Mouse (Mus musculus) cortical plate, adult 2 months (tissue): ENCODE measurements around the gene Rhbdf1. TPM values are rescaled to one million over a fixed set of nuclear protein-coding genes. Genes with fewer than 3 reads are reported as not detected.

Source experiments
- H3K27ac ChIP-seq: fragments of 200-500 bp; 2 replicates; pipeline ENCODE4 v1.5.1; 2012; ENCODE audit warnings: low read length, control low read depth, inconsistent platforms; ENCODE audit not compliant: insufficient read depth
- H3K4me1 ChIP-seq: fragments of 200-500 bp; 2 replicates; pipeline ENCODE4 v1.6.1; 2011; ENCODE audit warnings: low read length; ENCODE audit not compliant: control insufficient read depth, insufficient read depth
- H3K4me3 ChIP-seq: fragments of 200-500 bp; 2 replicates; pipeline ENCODE4 v1.5.1; 2011; ENCODE audit warnings: mild to moderate bottlenecking, low read length, control low read depth; ENCODE audit not compliant: insufficient read depth
- CTCF ChIP-seq: fragments of 200-500 bp; IDR thresholded peaks from 2 replicates; pipeline ENCODE4 v1.5.1; 2011; ENCODE audit warnings: mild to moderate bottlenecking, control low read depth, low read length; ENCODE audit not compliant: insufficient read depth; ENCODE audit errors: extremely low read depth
- POLR2A ChIP-seq: fragments of 200-500 bp; IDR thresholded peaks from 2 replicates; pipeline ENCODE4 v1.6.1; 2011; ENCODE audit warnings: mild to moderate bottlenecking, low read length, control low read depth; ENCODE audit not compliant: insufficient read depth; ENCODE audit errors: extremely low read depth
- polyA plus RNA-seq: library from polyadenylated mRNA; depleted of rRNA; stranded (reverse); fragments of >200 nt; gene quantifications from 2 replicates; pipeline ENCODE4 v1.2.3, GENCODE M21; 2012; rRNA removed

Gene Rhbdf1
- 25.6 and 26.9 TPM in 2 replicates for polyA plus RNA-seq

DNA sequence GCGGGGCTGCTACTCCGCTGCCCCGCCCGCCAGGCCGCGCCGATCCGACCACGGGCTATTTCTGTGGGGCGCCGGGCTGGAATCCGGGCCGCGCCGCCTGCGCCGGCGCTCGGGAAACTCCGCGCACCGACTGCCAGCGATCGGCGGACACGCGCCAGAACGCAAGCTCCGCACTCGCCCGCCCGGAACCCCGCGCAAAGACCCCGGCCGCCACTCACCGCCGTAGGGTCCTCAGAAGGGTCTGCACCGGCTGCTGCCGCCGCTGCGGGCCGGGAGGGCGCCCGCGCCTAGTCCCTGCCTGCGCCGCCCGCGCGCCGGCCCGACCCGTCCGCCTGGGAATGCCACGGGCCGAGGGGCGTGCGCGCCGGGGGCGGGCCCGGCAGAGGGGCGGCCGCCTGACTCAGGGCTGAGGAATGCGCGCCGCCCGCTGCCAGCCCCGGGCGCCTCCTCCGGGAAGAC lies at the start of gene Rhbdf1:
Gene Rhbdf1 (minus strand): TSS at position 350 of the 459 bp plus-strand sequence.
- TF ChIP-seq POLR2A (no peak), CTCF (no peak)
- Histone ChIP-seq H3K4me1 (peaks cover 5% of the 10 kb centered on the region), H3K27ac (peak within 1 kb of the TSS; percentile 66), H3K4me3 (peak within 1 kb of the TSS; percentile 41)

DNA sequence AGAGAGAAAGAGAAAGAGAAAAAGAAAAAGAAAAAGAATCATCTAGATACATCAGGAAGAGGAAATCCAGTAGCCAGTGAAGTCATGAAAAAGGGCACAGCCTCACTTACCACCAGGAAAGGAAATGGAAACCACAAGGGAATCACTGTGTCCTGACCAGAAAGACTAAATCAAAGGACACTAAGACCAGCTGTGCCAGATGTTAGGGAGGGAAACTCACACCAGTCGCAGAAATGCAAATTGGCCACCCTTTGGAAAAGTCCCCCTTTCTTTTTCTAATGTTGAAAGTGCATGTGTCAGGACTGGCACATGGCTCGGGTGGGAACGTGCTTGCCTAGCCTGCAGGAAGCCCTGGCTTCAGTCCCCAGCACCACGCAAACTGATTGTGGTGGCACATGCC lies 49.1 kb upstream of the Rhbdf1 start:
- Histone ChIP-seq H3K4me1 (no peaks in the 10 kb centered on the region), H3K4me3 (no peak overlapping the region), H3K27ac (no peak overlapping the region)
- TF ChIP-seq POLR2A = no peak
- no peak for TF ChIP-seq CTCF

DNA sequence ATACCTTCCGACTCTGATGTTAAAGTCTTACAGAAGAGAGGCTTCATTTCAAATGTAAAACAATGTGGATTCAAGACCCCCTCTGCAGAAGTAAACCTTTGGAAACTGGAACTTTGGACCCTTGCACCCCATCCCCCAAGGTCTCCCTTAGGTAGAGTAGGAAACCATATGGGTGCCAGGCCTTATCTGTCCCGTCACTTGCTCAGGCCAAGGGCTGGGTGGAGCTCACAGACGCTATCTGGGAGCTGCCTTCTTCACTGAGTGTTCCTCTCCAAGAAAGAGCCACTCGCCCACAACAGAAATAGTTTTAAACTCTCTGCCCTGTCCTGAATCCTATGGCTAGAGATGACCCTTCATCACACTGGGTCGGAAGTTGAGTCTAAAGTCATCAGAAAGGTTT lies 46.9 kb upstream of the Rhbdf1 start:
- TF ChIP-seq CTCF (no peak), POLR2A (no peak)
- Histone ChIP-seq H3K27ac (no peak overlapping the region), H3K4me1 (no peaks in the 10 kb centered on the region), H3K4me3 (no peak overlapping the region)

DNA sequence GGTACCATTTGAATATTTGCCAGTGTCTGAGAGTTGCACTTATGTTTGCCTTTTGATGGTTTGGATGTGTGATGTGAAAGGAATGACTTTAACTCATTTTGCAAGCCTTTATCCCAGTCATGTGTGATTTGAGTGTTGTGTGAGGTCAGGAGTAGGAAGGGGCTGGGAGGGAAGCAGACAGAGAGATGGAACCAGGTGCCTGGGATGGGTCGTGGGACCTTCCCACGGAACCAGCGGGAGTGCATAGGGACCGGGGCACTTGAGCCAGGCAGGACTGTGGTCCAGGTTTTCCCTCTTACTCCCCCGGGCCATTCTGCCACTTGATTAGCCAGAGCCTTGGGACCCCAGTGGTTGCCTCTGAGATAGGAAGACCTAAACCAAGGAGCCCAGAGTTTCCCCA lies 45.9 kb upstream of the Rhbdf1 start:
- Histone ChIP-seq H3K4me3 (no peak overlapping the region), H3K4me1 (no peaks in the 10 kb centered on the region), H3K27ac (no peak overlapping the region)
- no peak for TF ChIP-seq CTCF
- no peak for TF ChIP-seq POLR2A

DNA sequence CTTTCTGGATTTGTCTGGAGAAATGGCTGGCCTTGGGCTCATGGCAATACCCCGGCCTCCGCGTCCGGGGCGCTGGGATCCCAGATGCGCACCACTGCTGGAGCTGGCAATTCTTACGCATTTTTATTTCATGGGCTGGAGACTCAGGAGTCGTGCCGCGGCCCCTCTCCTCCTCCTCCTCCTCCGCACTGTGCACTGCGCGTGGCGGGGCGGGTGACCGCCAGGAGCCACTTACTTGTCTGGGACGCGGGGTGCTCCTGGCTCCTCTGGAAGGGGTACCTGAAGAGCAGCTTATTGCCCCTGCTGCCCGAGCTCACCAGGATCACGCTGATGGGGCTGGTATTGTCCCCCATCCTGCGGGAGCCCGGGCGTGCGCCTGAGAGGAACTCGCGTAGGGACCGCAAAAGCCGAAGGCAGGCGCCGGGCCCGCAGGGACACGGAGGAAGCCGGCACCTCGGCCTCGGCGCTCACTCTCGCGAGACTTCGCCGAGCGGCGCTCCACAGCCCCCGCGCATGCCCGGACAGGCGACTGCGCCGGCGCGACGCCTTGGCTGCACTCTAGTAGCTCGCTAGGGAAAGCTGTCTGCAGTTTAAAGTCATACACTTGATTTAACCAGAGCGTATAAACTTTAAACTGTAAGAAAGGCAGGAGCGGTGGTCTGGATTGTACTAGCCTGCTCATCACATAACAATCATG lies 45.2 kb upstream of the Rhbdf1 start, which contains the start of gene Nprl3:
Gene Nprl3 (minus strand): TSS at position 520 of the 697 bp plus-strand sequence.
- TF ChIP-seq POLR2A (peak; percentile 89), CTCF (no peak)
- peak within 1 kb of the TSS; percentile 70 for H3K4me3 ChIP-seq
- no peaks in the 10 kb centered on the region for H3K4me1 ChIP-seq
- peak within 1 kb of the TSS; percentile 98 for H3K27ac ChIP-seq

DNA sequence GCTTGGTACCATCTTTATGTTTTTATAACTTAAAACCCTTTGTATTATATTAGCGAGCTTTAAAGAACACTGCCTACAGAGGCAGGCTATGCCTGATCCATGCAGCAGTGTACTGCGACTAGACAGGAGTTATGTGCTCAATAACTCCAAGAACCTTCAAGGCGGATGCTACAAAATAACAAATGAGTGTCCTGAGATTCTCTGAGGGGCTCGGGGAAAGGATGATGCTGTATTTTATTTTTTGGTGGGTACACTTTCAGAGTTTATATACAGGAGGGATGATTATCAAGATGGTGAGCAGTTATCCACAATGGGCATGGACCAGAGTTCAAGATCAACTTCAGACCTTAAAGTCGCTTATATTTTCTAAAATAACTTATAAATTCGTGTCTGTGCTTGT lies 44.7 kb upstream of the Rhbdf1 start:
- Histone ChIP-seq H3K4me1 (no peaks in the 10 kb centered on the region; the same call in 1 of the 2 replicates), H3K4me3 (peak overlapping the region; percentile 70), H3K27ac (peak overlapping the region; percentile 98)
- no peak for TF ChIP-seq CTCF
- TF ChIP-seq POLR2A = no peak

DNA sequence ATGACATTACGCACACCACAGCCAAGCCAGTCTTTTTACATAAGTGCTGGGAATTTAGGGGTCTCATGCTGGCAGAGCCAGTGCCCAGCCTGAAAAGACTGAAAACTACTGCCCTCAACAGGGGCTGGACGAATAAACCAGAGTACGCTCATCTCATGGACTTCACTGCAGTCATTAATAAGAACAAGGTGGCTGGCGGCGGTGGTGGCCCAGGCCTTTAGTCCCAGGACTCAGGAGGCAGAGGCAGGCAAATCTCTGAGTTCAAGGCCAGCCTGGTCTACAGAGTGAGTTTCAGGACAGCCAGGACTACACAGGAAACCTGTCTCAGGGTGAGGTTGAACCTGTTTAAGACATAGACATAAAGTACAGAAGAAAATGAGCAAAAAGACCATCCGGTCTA lies 44.1 kb upstream of the Rhbdf1 start:
- Histone ChIP-seq H3K4me1 (no peaks in the 10 kb centered on the region; the same call in 1 of the 2 replicates), H3K4me3 (no peak overlapping the region; the same call in 1 of the 2 replicates), H3K27ac (no peak overlapping the region)
- TF ChIP-seq POLR2A (no peak), CTCF (no peak)

DNA sequence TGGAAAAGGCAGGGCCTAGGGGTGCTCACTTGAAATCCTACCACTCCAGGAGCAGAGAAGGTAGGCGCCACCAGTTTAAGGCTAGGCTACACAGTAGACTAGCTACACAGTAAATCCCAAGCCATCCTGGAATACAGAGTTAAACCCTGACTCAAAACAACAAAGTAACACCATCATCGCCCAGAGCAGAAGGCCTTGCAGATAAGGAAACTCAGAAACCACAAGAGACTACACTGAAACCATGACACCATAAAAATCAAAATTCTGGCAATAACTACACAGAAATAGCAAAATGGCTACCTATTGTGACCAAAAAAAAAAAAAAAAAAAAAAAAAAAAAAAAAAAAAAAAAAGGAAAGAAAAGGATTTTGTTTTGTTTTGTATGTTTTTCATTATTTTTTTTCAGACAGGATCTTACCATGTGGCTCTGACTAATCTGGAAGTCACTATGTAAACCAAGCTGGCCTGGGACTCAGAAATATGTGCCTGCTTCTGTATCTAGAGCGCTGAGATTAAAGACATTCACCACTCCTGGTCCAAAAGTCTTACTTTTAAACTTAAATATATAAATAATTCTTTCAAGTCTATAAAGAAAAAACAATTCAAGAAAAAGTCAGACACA lies 43.1 kb upstream of the Rhbdf1 start:
- no peak for TF ChIP-seq CTCF
- TF ChIP-seq POLR2A = no peak
- H3K27ac ChIP-seq = no peak overlapping the region
- H3K4me1 ChIP-seq = no peaks in the 10 kb centered on the region; the same call in 1 of the 2 replicates
- H3K4me3 ChIP-seq = no peak overlapping the region

DNA sequence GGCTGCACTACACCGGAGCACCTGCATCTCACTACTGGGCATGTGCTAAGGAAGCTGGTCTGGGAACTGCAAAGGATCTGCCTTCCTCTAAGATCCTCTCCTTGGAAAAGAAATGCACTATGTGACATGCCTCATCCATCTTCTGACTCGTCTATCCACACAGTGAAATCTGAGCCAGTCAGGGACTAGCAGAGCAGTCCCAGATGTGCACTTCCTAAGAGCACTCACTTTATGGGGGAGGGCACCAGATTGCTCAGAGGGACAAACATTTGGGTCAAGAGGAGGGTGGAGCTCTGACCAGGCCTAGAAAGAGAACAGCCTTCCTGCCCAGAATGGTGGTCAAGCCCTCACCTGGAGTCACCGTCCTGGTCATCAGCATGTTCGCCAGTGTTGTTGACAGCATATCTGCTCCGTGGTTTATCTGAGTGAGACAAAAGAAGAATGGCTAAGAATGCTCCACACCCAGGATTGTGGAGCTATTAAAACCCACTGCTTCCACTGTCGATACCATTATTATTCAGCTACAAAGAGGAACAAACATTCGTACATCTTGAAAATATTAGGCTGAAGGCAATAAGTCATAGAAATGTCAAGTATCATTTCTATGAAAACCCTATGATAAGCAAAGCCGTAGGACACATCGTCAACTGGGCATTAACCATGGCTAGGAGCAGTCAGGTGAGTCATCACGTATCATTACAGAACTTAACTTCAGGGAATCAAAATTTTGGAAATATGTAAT lies 40.7 kb upstream of the Rhbdf1 start:
- no peak overlapping the region for H3K27ac ChIP-seq
- no peak overlapping the region for H3K4me3 ChIP-seq
- H3K4me1 ChIP-seq = no peaks in the 10 kb centered on the region; the same call in 1 of the 2 replicates
- no peak for TF ChIP-seq POLR2A
- no peak for TF ChIP-seq CTCF

DNA sequence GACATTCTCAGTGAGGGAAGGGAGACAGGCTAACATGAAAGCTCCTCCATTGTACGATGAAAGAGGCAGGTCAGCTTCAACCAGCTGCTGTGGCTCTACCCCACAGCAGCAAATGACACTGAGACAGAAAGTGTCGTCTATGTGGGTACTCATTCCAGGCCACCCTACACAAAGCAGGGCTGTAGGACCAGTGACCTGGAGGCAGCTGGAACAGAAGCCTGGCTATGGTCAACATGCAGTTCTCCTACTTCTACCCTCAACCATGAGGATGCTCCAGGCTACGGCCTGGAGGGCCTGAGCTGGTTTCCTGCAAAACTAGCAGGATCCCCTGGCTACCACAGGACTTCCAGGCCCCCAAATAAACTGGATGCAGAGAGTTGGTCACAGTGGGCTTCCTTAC lies 34.5 kb upstream of the Rhbdf1 start:
- no peak overlapping the region for H3K4me3 ChIP-seq
- no peak overlapping the region for H3K27ac ChIP-seq
- peaks cover 2% of the 10 kb centered on the region; the same call in 1 of the 2 replicates for H3K4me1 ChIP-seq
- TF ChIP-seq CTCF (no peak), POLR2A (no peak)
